Mouse (Mus musculus) skeletal muscle tissue, postnatal 0 days (tissue): Measurements from ENCODE around the gene Olfr1040. TPM values are rescaled to one million over a fixed set of nuclear protein-coding genes. Genes with fewer than 3 reads are reported as not detected.

ENCODE experiments used
- polyA plus RNA-seq: library from polyadenylated mRNA; unstranded; fragments of >200 nt; fragmentation: Nextera tagmentation; extraction: Ambion mirVana; gene quantifications from 2 replicates; pipeline ENCODE4 v1.2.1, GENCODE M21; 2015

Gene Olfr1040
- not detected in 2 replicates for polyA plus RNA-seq

DNA sequence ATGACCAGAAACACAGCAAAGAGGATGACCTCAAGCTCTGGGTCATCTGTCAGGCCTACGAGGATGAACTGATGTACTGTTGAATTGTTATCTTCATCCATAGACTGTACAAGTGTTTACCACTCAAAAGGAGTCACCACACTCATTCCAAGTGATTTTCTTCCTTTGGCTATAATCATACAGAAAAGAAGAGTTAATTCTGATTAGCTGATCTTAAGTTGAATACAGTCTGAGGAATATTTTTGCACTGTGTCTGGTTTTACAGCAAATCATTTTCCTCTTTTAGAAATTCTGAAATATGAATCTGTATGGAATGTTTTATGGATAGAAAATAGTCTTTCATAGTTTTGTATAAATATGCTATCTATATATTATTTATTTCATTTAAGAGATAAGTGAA lies at the start of gene Olfr1040:
Olfr1040 (minus strand) TSS at position 101 of the 400 bp plus-strand sequence.

DNA sequence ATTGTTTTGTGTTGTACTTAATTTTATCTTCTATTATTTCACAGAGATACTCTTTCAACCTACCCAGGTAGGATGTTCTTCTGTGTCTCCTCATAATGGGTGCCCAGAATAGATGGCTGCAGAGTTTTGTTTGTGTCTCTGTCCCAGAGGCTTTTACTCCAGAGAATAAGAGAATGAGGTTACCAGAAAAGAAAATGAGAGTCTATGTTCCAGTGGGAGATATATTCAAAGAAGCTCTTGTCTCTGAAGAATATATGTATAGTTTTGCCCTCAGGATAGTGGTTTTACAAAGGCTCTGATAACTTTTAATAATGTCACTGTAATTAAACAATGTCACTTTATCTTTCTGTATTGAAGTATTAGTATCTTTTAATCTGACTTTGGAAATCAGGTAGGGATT lies 39.1 kb upstream of the Olfr1040 start, which contains the start of gene Olfr52:
Olfr52 (minus strand) TSS at position 101 of the 400 bp plus-strand sequence.

DNA sequence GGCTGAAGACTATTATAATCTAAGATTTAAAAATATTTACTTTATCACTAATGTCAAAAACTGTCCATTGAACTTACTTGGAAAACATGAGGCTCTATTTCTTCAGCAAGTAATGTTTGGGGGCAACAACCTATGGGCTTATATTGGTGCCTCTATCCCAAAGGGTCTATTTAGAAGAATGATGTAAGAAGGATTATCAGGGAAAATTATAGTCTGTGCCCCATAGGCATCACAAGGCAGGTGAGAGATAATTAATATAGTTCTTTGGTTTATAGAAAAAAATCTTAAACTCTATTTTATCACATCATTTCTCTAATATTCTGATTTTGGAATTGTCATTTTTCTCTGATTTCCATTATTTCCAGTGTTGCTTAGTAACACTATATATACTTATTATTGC lies 31.2 kb upstream of the Olfr1040 start, which contains the start of gene Olfr1044:
Olfr1044 (minus strand) TSS at position 101 of the 400 bp plus-strand sequence.

DNA sequence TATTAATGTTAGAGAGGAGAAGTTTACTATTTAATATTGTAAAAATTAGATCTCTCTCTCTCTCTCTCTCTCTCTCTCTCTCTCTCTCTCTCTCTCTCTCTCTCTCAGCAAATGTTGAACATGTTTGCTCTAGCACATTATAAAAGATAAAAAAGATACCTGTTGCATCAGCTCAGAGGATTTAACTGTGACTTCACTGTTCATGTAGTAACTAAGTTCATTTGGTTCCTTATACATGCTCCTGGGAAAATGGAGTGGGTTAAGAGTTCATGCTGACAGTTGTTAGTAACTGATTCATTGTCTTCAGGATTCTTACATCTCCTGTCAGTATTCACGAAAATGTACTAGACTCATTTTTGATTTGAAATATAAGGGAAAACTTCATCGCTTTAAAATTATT lies 20.9 kb upstream of the Olfr1040 start, which contains the start of gene Olfr1043:
Olfr1043 (minus strand) TSS at position 101 of the 400 bp plus-strand sequence.

DNA sequence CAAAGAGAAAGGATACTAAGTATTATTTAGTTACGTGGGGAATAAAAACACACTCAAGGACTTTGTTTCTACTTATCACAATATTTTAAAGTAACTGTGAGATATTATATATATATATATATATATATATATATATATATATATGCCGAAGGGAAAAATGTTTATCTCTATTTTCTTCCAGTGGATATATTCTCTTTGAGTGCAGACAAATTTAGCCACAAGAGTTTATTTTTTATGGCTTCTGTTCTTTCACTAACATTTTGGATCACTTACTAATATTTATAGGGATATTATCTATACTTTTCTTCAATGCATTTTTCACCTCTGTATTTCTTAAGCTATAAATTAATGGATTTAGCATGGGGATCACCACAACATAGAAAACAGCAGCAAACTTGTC lies 15.2 kb upstream of the Olfr1040 start, which contains the start of gene Olfr1042:
Olfr1042 (minus strand) TSS at position 101 of the 400 bp plus-strand sequence.

DNA sequence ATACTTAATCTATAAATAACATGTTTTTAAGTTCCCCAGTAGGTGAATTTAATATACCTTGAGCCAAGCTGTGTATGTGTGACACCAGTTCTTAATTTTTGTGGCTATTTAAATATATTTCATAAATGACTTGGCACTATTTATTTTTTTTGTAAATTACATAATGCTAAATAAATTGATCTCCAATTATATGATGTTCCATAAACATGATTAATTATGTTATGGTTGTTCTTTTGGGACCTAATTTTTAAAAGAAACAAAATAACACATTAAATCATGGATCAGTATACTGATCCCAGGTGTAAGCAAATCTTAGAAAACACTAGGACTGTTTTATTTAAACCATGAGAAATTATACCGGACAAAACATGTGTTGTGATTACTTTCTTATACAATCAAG lies 10.7 kb downstream of the Olfr1040 start, which contains the start of gene Olfr1039:
Olfr1039 (minus strand) TSS at position 101 of the 400 bp plus-strand sequence.

Other genes starting within 250 kb of the Olfr1040 start
- not detected in 2 replicates for gene Olfr1024, start 241.7 kb downstream of the Olfr1040 start, polyA plus RNA-seq
- gene Olfr1025-ps1, start 231.5 kb downstream of the Olfr1040 start, polyA plus RNA-seq, result not detected in 2 replicates
- not detected in 2 replicates for gene Olfr1026, start 225.2 kb downstream of the Olfr1040 start, polyA plus RNA-seq
- gene Olfr1028, start 196.3 kb downstream of the Olfr1040 start, polyA plus RNA-seq, result not detected in 2 replicates
- not detected in 2 replicates for gene Olfr1029, start 172.8 kb downstream of the Olfr1040 start, polyA plus RNA-seq
- gene Olfr1030, start 167.5 kb downstream of the Olfr1040 start, polyA plus RNA-seq, result not detected in 2 replicates
- not detected in 2 replicates for gene Olfr1031, start 156.4 kb downstream of the Olfr1040 start, polyA plus RNA-seq
- not detected in 2 replicates for gene Olfr1032, start 141.2 kb downstream of the Olfr1040 start, polyA plus RNA-seq
- 0.53 and 2.5 TPM in 2 replicates for gene Olfr1033, start 126.1 kb downstream of the Olfr1040 start, polyA plus RNA-seq
- gene Olfr1034, start 100.9 kb downstream of the Olfr1040 start, polyA plus RNA-seq, result not detected in 2 replicates
- not detected in 2 replicates for gene Olfr1036, start 72.7 kb downstream of the Olfr1040 start, polyA plus RNA-seq
- not detected in 2 replicates for gene Olfr1037, start 59.3 kb downstream of the Olfr1040 start, polyA plus RNA-seq
- not detected in 2 replicates for gene Olfr1039, start 10.8 kb downstream of the Olfr1040 start, polyA plus RNA-seq
- not detected in 2 replicates for gene Olfr1042, start 15.1 kb upstream of the Olfr1040 start, polyA plus RNA-seq
- not detected in 2 replicates for gene Olfr1043, start 20.8 kb upstream of the Olfr1040 start, polyA plus RNA-seq
- not detected in 2 replicates for gene Olfr1044, start 31.1 kb upstream of the Olfr1040 start, polyA plus RNA-seq
- not detected in 2 replicates for gene Olfr52, start 39.0 kb upstream of the Olfr1040 start, polyA plus RNA-seq
- not detected in 2 replicates for gene Olfr1045, start 56.3 kb upstream of the Olfr1040 start, polyA plus RNA-seq
- gene Olfr1046, start 72.6 kb upstream of the Olfr1040 start, polyA plus RNA-seq, result not detected in 2 replicates
- not detected in 2 replicates for gene Olfr1047, start 84.7 kb upstream of the Olfr1040 start, polyA plus RNA-seq
- not detected in 2 replicates for gene Olfr1048, start 93.6 kb upstream of the Olfr1040 start, polyA plus RNA-seq
- gene Olfr1049, start 111.6 kb upstream of the Olfr1040 start, polyA plus RNA-seq, result not detected in 2 replicates
- gene Olfr1051, start 132.4 kb upstream of the Olfr1040 start, polyA plus RNA-seq, result not detected in 2 replicates
- gene Olfr1052, start 145.7 kb upstream of the Olfr1040 start, polyA plus RNA-seq, result not detected in 2 replicates
- not detected in 2 replicates for gene Olfr1053, start 168.6 kb upstream of the Olfr1040 start, polyA plus RNA-seq
- not detected in 2 replicates for gene Olfr1054, start 188.7 kb upstream of the Olfr1040 start, polyA plus RNA-seq
- not detected in 2 replicates for gene Olfr1055, start 203.6 kb upstream of the Olfr1040 start, polyA plus RNA-seq
- not detected in 2 replicates for gene Olfr1056, start 215.7 kb upstream of the Olfr1040 start, polyA plus RNA-seq
- not detected in 2 replicates for gene Olfr1057, start 231.7 kb upstream of the Olfr1040 start, polyA plus RNA-seq
- not detected in 2 replicates for gene Olfr1058, start 241.8 kb upstream of the Olfr1040 start, polyA plus RNA-seq